Comparison of ENCODE assay signal across 8 mouse cellular contexts in genomic region chr11:28582218-28582617, GRCm38 (mm10). TPM values are rescaled to one million over a fixed set of nuclear protein-coding genes. Genes with fewer than 3 reads are reported as not detected.
DNase-seq lines count a peak whose midpoint lies in the region; ATAC-seq and TF ChIP-seq lines count a peak whose summit lies in the region.

No protein-coding gene starts in this region.

- peak overlapping the region; percentile 65; the same call in 1 of the 2 replicates for H3K4me3 ChIP-seq in hindbrain, embryonic 11.5 days (ENCODE audit: low read depth, low read length)
- no peak overlapping the region for H3K4me3 ChIP-seq in liver, embryonic 12.5 days

- peak overlapping the region; percentile 98; the same call in 1 of the 2 replicates for H3K4me2 ChIP-seq in hindbrain, embryonic 11.5 days (replicated peaks; ENCODE audit: low read depth, low read length)
- H3K4me2 ChIP-seq in liver, embryonic 12.5 days: no peak overlapping the region

- no peak overlapping the region for H3K27ac ChIP-seq in hindbrain, embryonic 11.5 days (ENCODE audit: low read depth, low read length)
- no peak overlapping the region for H3K27ac ChIP-seq in liver, embryonic 12.5 days

- DNase-seq in embryo, embryonic 10.5 days (ENCODE audit: low spot score): peak; percentile 5
- no peak for DNase-seq in embryo, embryonic 9.5 days (ENCODE audit: extremely low spot score)
- peak; percentile 13 for DNase-seq in brain, embryonic 14.5 days (ENCODE audit: low read depth)
- DNase-seq in hindbrain, embryonic 11.5 days (ENCODE audit: low spot score): peak; percentile 10
- peak; percentile 66 for DNase-seq in lung, postnatal 10 days
- no peak for DNase-seq in cerebellum, postnatal 14 days
- no peak for DNase-seq in ovary, adult 18-20 months (ENCODE audit: low spot score)

- H3K27me3 ChIP-seq in hindbrain, embryonic 11.5 days (ENCODE audit: control insufficient read depth, insufficient read depth, low read length): peaks cover 10% of the 10 kb centered on the region
- H3K27me3 ChIP-seq in liver, embryonic 12.5 days (replicated peaks): peaks cover 34% of the 10 kb centered on the region

- H3K36me3 ChIP-seq in hindbrain, embryonic 11.5 days (ENCODE audit: control insufficient read depth, insufficient read depth, low read length): no peaks in the 10 kb centered on the region
- H3K36me3 ChIP-seq in liver, embryonic 12.5 days: no peaks in the 10 kb centered on the region

- no peak for TF ChIP-seq POLR2A in brain, embryonic 14.5 days (IDR thresholded peaks at IDR 0.05; ENCODE audit: borderline replicate concordance, extremely low read depth, insufficient read depth, insufficient read length, poor library complexity, severe bottlenecking)

- no peaks in the 10 kb centered on the region for H3K4me1 ChIP-seq in hindbrain, embryonic 11.5 days (replicated peaks; ENCODE audit: control insufficient read depth, insufficient read depth, low read length)
- 0 out of 2 replicates have a peak, but pooled peaks cover 7% of the 10 kb centered on the region for H3K4me1 ChIP-seq in liver, embryonic 12.5 days

- WGBS in hindbrain, embryonic 11.5 days: 17% methylated on average over 5 of the region's 5 CpGs
- WGBS in liver, embryonic 12.5 days (ENCODE audit: insufficient replicate concordance): 8% methylated on average over 5 of the region's 5 CpGs

- no peak overlapping the region for H3K9ac ChIP-seq in hindbrain, embryonic 11.5 days (ENCODE audit: low read depth, low read length)
- H3K9ac ChIP-seq in liver, embryonic 12.5 days: no peak overlapping the region

- no peaks in the 10 kb centered on the region for H3K9me3 ChIP-seq in hindbrain, embryonic 11.5 days (ENCODE audit: control insufficient read depth, low read length)
- H3K9me3 ChIP-seq in liver, embryonic 12.5 days (replicated peaks): no peaks in the 10 kb centered on the region

- no peak for TF ChIP-seq CTCF in brain, embryonic 14.5 days (IDR thresholded peaks at IDR 0.05; ENCODE audit: borderline replicate concordance, extremely low read depth, insufficient read depth, insufficient read length)

- ATAC-seq in hindbrain, embryonic 11.5 days (ENCODE audit: low FRiP score): no peak
- ATAC-seq in liver, embryonic 12.5 days: no peak

RNA-seq across cellular contexts. Expression of gene Ccdc85a, which starts 1.9 kb away (rescaled TPM):
- 8.4 and 18.0 TPM in 2 replicates for polyA plus RNA-seq in brain, embryonic 14.5 days (2012; rRNA removed)
- 4.1 and 5.2 TPM in 2 replicates for polyA plus RNA-seq in hindbrain, embryonic 11.5 days (2014; fragmentation: Nextera tagmentation; extraction: Ambion mirVana)
- polyA plus RNA-seq in liver, embryonic 12.5 days (2016; fragmentation: Nextera tagmentation; extraction: Ambion mirVana): 0.04 and 0.16 TPM in 2 replicates

Comparison
In these comparisons a context has a peak if more than half of its experiments do, and no peak if none do; other contexts are left out.
1. DNase-seq: peak in embryo, embryonic 10.5 days (single experiment), brain, embryonic 14.5 days (single experiment), hindbrain, embryonic 11.5 days (single experiment) and lung, postnatal 10 days (single experiment); none in embryo, embryonic 9.5 days (single experiment), cerebellum, postnatal 14 days (0 of 2) and ovary, adult 18-20 months (single experiment).